Mouse (Mus musculus) thymus, postnatal 10 days (tissue): ENCODE measurements at regions not wholly inside any gene's neighbourhood (a gene's known extent, or its start where the extent isn't known, plus 50 kb on each side); places are given as distances from the start of the nearest gene placed in this dataset.
"Not testable (repeated sequence)": the region's sequence is repeated elsewhere in the genome, so short reads cannot be mapped to it uniquely, and the experiment has no call there.

ENCODE experiments used
- DNase-seq, 2 experiments: peaks; one replicate each; pipeline ENCODE4 v3.0.0; 2021; ENCODE audit warnings: low spot score in 2 of 2

GRCm38 (mm10) chr13:13888847-13889246 is 65.4 kb upstream of the B3galnt2 start:
- DNase-seq = not testable (repeated sequence)

- peak; percentile 92 to 97 for DNase-seq
These were observed 64.8 kb upstream of the B3galnt2 start for GRCm38 (mm10) chr13:13889297-13890120.

GRCm38 (mm10) chr13:13902186-13902585 is 52.1 kb upstream of the B3galnt2 start:
- DNase-seq = not testable (repeated sequence)
